Mouse (Mus musculus): ENCODE measurements around the gene Cd22. TPM values are rescaled to one million over a fixed set of nuclear protein-coding genes. Genes with fewer than 3 reads are reported as not detected.

The Cd22 gene
- total and polyA plus RNA-seq, 2 experiments, result 0.74 to 3.7 TPM

DNA sequence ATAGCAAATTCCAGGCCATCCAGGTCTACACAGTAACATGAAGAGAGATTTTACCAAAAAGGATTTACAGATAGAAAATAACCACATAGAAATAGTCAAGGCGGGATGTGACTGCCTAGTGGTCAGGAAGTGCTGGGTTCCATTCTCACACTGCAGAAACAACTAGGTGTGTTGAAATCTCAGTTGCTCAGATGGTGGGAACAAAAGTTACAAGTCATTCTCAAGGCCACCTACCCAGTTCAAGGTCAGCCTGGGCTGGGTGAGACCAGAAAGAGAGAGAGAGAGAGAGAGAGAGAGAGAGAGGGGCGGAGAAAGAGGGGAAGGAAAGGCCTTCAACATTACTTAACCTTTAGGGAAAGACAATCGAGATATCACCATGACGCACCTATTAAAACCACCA, 6.7 kb upstream of the Cd22 start:
- DNase-seq (ENCODE audit: extremely low read depth, low read depth, low spot score), result no peak
- 0 out of 2 replicates have a peak, but pooled peaks cover 3% of the 10 kb centered on the region for H3K4me1 ChIP-seq (ENCODE audit: control insufficient read depth, insufficient read depth, low read length)
- H3K9ac ChIP-seq (ENCODE audit: low read depth, low read length), result no peak overlapping the region
- H3K36me3 ChIP-seq (ENCODE audit: control insufficient read depth, insufficient read depth, low read length), result no peaks in the 10 kb centered on the region
- no peak overlapping the region for H3K4me3 ChIP-seq (ENCODE audit: insufficient read depth, low read depth, low read length)
- no peaks in the 10 kb centered on the region for H3K27me3 ChIP-seq (ENCODE audit: control insufficient read depth, insufficient read depth, low read length)
- no peaks in the 10 kb centered on the region for H3K79me2 ChIP-seq (ENCODE audit: control insufficient read depth, insufficient read depth, low read length)
- TF ChIP-seq CTCF (IDR thresholded peaks at IDR 0.05; ENCODE audit: low read depth, low read length), result no peak
- TF ChIP-seq POLR2A (IDR thresholded peaks at IDR 0.05; ENCODE audit: extremely low read depth, insufficient read depth, low read length), result no peak
- H3K27ac ChIP-seq (replicated peaks; ENCODE audit: insufficient read depth, low read depth, low read length), result no peak overlapping the region
- WGBS, result 90% methylated on average over 4 of the region's 4 CpGs

DNA sequence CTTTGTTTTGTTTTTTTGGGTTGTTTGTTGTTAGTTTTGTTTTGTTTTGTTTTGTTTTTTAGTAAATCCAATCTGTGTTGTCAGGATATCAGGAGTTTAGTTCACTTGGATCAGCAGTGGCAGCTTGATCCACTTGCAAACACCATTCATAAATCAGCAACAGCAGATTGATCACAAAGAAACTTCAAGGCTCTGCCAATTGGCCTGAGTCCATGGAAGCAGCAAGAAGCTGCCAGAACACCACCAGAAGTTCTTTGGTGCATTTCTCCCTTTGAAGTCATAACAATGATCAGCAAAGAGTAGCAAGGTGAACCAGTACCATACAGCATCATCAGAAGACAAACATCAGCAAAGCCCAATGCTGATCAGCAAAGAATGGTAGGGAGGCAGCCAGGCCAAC, 3.9 kb upstream of the Cd22 start:
- TF ChIP-seq CTCF (IDR thresholded peaks at IDR 0.05; ENCODE audit: low read depth, low read length) (no peak), POLR2A (IDR thresholded peaks at IDR 0.05; ENCODE audit: extremely low read depth, insufficient read depth, low read length) (no peak)
- Histone ChIP-seq H3K79me2 (ENCODE audit: control insufficient read depth, insufficient read depth, low read length) (no peaks in the 10 kb centered on the region), H3K4me1 (ENCODE audit: control insufficient read depth, insufficient read depth, low read length) (no peaks in the 10 kb centered on the region), H3K4me3 (ENCODE audit: insufficient read depth, low read depth, low read length) (no peak overlapping the region), H3K36me3 (ENCODE audit: control insufficient read depth, insufficient read depth, low read length) (no peaks in the 10 kb centered on the region), H3K27ac (replicated peaks; ENCODE audit: insufficient read depth, low read depth, low read length) (no peak overlapping the region), H3K9ac (ENCODE audit: low read depth, low read length) (no peak overlapping the region), H3K27me3 (ENCODE audit: control insufficient read depth, insufficient read depth, low read length) (no peaks in the 10 kb centered on the region)
- no peak for DNase-seq (ENCODE audit: extremely low read depth, low read depth, low spot score)

DNA sequence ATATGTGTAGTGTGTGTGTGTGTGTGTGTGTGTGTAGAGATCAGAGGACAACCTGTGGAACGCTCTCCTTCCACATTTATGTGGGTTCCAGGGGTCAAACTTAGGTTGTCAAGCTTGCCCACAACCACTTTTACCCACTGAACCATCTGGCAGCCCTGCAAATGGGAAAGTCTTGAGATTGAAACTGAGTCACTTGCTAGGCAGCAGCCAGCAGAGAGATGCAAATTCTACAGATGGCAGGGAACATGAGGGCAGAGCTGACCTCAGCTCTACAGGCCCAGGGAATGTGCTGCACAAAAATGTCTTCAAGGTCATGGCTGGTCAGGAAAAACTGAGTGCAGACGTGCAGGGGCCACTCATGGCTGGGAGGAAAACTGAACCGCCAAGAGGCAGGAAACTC, 1.2 kb upstream of the Cd22 start:
- no peaks in the 10 kb centered on the region for H3K36me3 ChIP-seq (ENCODE audit: control insufficient read depth, insufficient read depth, low read length)
- H3K4me1 ChIP-seq (ENCODE audit: control insufficient read depth, insufficient read depth, low read length), result no peaks in the 10 kb centered on the region
- no peaks in the 10 kb centered on the region for H3K79me2 ChIP-seq (ENCODE audit: control insufficient read depth, insufficient read depth, low read length)
- H3K9ac ChIP-seq (ENCODE audit: low read depth, low read length), result no peak overlapping the region
- DNase-seq (ENCODE audit: extremely low read depth, low read depth, low spot score), result no peak
- TF ChIP-seq CTCF (IDR thresholded peaks at IDR 0.05; ENCODE audit: low read depth, low read length) (no peak), POLR2A (IDR thresholded peaks at IDR 0.05; ENCODE audit: extremely low read depth, insufficient read depth, low read length) (no peak)
- H3K27me3 ChIP-seq (ENCODE audit: control insufficient read depth, insufficient read depth, low read length), result no peaks in the 10 kb centered on the region
- no peak overlapping the region for H3K27ac ChIP-seq (replicated peaks; ENCODE audit: insufficient read depth, low read depth, low read length)
- no peak overlapping the region for H3K4me3 ChIP-seq (ENCODE audit: insufficient read depth, low read depth, low read length)
- WGBS, result 82% methylated on average over 3 of the region's 3 CpGs

DNA sequence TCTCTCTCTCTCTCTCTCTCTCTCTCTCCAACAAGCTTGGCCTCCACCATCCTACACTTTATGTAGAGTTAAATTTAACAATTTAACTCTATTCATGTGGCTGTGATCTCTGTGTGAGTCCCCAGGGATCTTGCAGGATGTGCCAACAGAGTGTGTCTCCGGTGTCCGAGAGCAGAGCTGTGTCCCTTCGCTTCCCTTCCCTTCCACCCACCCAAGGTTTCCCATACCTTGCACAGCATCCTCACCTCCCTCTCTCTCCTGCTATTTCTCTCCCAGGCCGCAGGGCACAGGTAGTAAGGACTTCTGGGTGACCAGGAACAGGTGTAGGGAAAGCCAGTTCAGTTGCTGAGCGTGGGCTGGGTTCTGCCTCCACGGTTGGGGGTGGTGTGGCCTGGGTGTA, 1.2 kb downstream of the Cd22 start:
- no peaks in the 10 kb centered on the region for H3K4me1 ChIP-seq (ENCODE audit: control insufficient read depth, insufficient read depth, low read length)
- H3K9ac ChIP-seq (ENCODE audit: low read depth, low read length), result no peak overlapping the region
- no peak for TF ChIP-seq POLR2A (IDR thresholded peaks at IDR 0.05; ENCODE audit: extremely low read depth, insufficient read depth, low read length)
- no peak for TF ChIP-seq CTCF (IDR thresholded peaks at IDR 0.05; ENCODE audit: low read depth, low read length)
- no peaks in the 10 kb centered on the region for H3K27me3 ChIP-seq (ENCODE audit: control insufficient read depth, insufficient read depth, low read length)
- DNase-seq (ENCODE audit: extremely low read depth, low read depth, low spot score), result no peak
- H3K36me3 ChIP-seq (ENCODE audit: control insufficient read depth, insufficient read depth, low read length), result no peaks in the 10 kb centered on the region
- 84% methylated on average over 6 of the region's 6 CpGs for WGBS
- H3K4me3 ChIP-seq (ENCODE audit: insufficient read depth, low read depth, low read length), result no peak overlapping the region
- H3K79me2 ChIP-seq (ENCODE audit: control insufficient read depth, insufficient read depth, low read length), result no peaks in the 10 kb centered on the region
- no peak overlapping the region for H3K27ac ChIP-seq (replicated peaks; ENCODE audit: insufficient read depth, low read depth, low read length)

DNA sequence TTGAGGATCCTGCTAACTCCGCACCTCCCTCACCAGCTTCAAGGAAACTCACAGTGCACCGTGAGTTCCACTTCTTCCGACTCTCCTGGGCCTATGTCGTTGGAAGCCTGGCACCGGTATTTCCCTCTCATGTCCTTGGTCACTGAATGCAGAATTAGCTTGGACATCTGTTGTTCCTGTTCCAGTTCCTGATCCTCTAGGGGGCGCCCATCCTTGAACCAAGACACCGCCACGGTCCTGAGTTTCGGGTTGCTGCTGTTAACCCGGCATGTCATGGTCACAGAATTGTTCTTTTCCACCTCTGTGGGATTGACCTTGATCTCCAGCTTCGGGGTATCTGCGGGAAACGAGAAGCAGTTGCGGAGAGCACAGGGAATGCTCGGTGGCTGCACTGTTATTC, 7.1 kb downstream of the Cd22 start:
- Histone ChIP-seq H3K27ac (replicated peaks; ENCODE audit: insufficient read depth, low read depth, low read length) (no peak overlapping the region), H3K79me2 (ENCODE audit: control insufficient read depth, insufficient read depth, low read length) (no peaks in the 10 kb centered on the region), H3K9ac (ENCODE audit: low read depth, low read length) (peak overlapping the region; percentile 8; the same call in 1 of the 2 replicates), H3K36me3 (ENCODE audit: control insufficient read depth, insufficient read depth, low read length) (no peaks in the 10 kb centered on the region), H3K4me1 (ENCODE audit: control insufficient read depth, insufficient read depth, low read length) (peaks cover 1% of the 10 kb centered on the region; the same call in 1 of the 2 replicates), H3K4me3 (ENCODE audit: insufficient read depth, low read depth, low read length) (no peak overlapping the region), H3K27me3 (ENCODE audit: control insufficient read depth, insufficient read depth, low read length) (no peaks in the 10 kb centered on the region)
- 9% methylated on average over 15 of the region's 15 CpGs for WGBS
- DNase-seq (ENCODE audit: extremely low read depth, low read depth, low spot score), result peak; percentile 74
- TF ChIP-seq POLR2A (IDR thresholded peaks at IDR 0.05; ENCODE audit: extremely low read depth, insufficient read depth, low read length) (no peak), CTCF (IDR thresholded peaks at IDR 0.05; ENCODE audit: low read depth, low read length) (peak; percentile 83)

DNA sequence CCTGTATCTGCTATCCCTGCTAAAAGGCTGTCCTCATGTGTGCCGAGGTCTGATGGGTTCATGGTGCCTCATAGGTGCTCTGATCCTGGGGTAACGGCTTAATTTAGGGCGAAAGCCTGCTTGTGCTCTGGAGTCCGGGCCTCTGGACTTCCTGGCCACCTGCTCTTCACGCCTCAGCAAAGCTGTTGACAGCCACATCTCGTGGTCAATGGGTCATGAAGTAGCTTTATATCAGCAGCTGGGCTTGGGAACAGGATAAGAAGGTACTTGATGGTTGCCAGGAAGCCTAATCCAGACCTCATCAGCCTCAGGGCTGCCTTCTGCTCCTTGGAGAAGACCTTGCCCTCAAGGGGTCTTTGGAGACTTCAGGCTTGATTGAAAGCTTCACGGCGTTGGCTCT, 16.8 kb downstream of the Cd22 start:
- Histone ChIP-seq H3K9ac (ENCODE audit: low read depth, low read length) (no peak overlapping the region), H3K79me2 (ENCODE audit: control insufficient read depth, insufficient read depth, low read length) (no peaks in the 10 kb centered on the region), H3K4me1 (ENCODE audit: control insufficient read depth, insufficient read depth, low read length) (no peaks in the 10 kb centered on the region), H3K27me3 (ENCODE audit: control insufficient read depth, insufficient read depth, low read length) (no peaks in the 10 kb centered on the region), H3K36me3 (ENCODE audit: control insufficient read depth, insufficient read depth, low read length) (no peaks in the 10 kb centered on the region), H3K27ac (replicated peaks; ENCODE audit: insufficient read depth, low read depth, low read length) (no peak overlapping the region), H3K4me3 (ENCODE audit: insufficient read depth, low read depth, low read length) (no peak overlapping the region)
- TF ChIP-seq CTCF (IDR thresholded peaks at IDR 0.05; ENCODE audit: low read depth, low read length) (no peak), POLR2A (IDR thresholded peaks at IDR 0.05; ENCODE audit: extremely low read depth, insufficient read depth, low read length) (no peak)
- no peak for DNase-seq (ENCODE audit: extremely low read depth, low read depth, low spot score)
- WGBS, result 79% methylated on average over 8 of the region's 8 CpGs

Data from liver, adult 2 months (tissue).